Mouse (Mus musculus) kidney, postnatal 36 days (tissue): ENCODE results near the gene Baz1a.
"Not testable (repeated sequence)": the region's sequence is repeated elsewhere in the genome, so short reads cannot be mapped to it uniquely, and the experiment has no call there.

Experiments
- DNase-seq, 2 experiments: peaks; one replicate each; pipeline ENCODE4 v3.0.0; 2021 to 2022; ENCODE audit warnings: mixed read lengths in 2 of 2

Gene Baz1a

GRCm38 (mm10) chr12:54969033-54969432 lies 45.1 kb downstream of the Baz1a start:
- no peak for DNase-seq

GRCm38 (mm10) chr12:54965532-54966160 lies 48.5 kb downstream of the Baz1a start:
- no peak for DNase-seq

- peak in 1 of 2 experiments; percentile 19 for DNase-seq
Measured at GRCm38 (mm10) chr12:54959569-54959968, 54.6 kb downstream of the Baz1a start.

- DNase-seq = no peak
Measured at GRCm38 (mm10) chr12:54956974-54957373, 57.2 kb downstream of the Baz1a start.

- no peak for DNase-seq
Measured at GRCm38 (mm10) chr12:54956457-54956856, 57.7 kb downstream of the Baz1a start.

- no peak for DNase-seq
Measured at GRCm38 (mm10) chr12:54946116-54946515, 68.0 kb downstream of the Baz1a start.

- not testable (repeated sequence) for DNase-seq
Measured at GRCm38 (mm10) chr12:54942586-54943157, 71.5 kb downstream of the Baz1a start.

- not testable (repeated sequence) for DNase-seq
Measured at GRCm38 (mm10) chr12:54937581-54938343, 76.4 kb downstream of the Baz1a start.

GRCm38 (mm10) chr12:54910387-54910786 lies 103.8 kb downstream of the Baz1a start:
- no peak for DNase-seq

- DNase-seq = not testable (repeated sequence)
Measured at GRCm38 (mm10) chr12:54892559-54892958, 121.6 kb downstream of the Baz1a start.

- no peak for DNase-seq
Measured at GRCm38 (mm10) chr12:54890426-54890825, 123.7 kb downstream of the Baz1a start.

GRCm38 (mm10) chr12:54887580-54888127 lies 126.5 kb downstream of the Baz1a start:
- no peak for DNase-seq

- peak; percentile 67 to 83 for DNase-seq
Measured at GRCm38 (mm10) chr12:54879630-54880029, 134.5 kb downstream of the Baz1a start.

GRCm38 (mm10) chr12:54879211-54879610 lies 134.9 kb downstream of the Baz1a start:
- no peak for DNase-seq

- DNase-seq = no peak
Measured at GRCm38 (mm10) chr12:54877875-54878274, 136.3 kb downstream of the Baz1a start.

GRCm38 (mm10) chr12:54876879-54877278 lies 137.3 kb downstream of the Baz1a start:
- DNase-seq = no peak

- no peak for DNase-seq
Measured at GRCm38 (mm10) chr12:54874711-54875110, 139.4 kb downstream of the Baz1a start.

- DNase-seq = peak; percentile 86 to 92
Measured at GRCm38 (mm10) chr12:54862606-54863535, 151.3 kb downstream of the Baz1a start, which contains the start of gene Cfl2. TSS of gene Cfl2 (minus strand) at chr12:54862877.

GRCm38 (mm10) chr12:54861991-54862605 lies 152.1 kb downstream of the Baz1a start:
- DNase-seq = peak; percentile 40 to 66

- peak; percentile 17 to 33 for DNase-seq
Measured at GRCm38 (mm10) chr12:54859531-54859930, 154.6 kb downstream of the Baz1a start.

GRCm38 (mm10) chr12:54850551-54850950 lies 163.6 kb downstream of the Baz1a start:
- DNase-seq = no peak

- no peak for DNase-seq
Measured at GRCm38 (mm10) chr12:54844415-54844814, 169.7 kb downstream of the Baz1a start.
